Mouse (Mus musculus): ENCODE measurements around the gene Tmem109. TPM values are rescaled to one million over a fixed set of nuclear protein-coding genes. Genes with fewer than 3 reads are reported as not detected.
A peak's percentile ranks its signal among the peaks of the same experiment; 100 is the strongest.

Tmem109 gene
- polyA plus RNA-seq, 1 experiment from 2014 or later: 37.0 TPM

DNA sequence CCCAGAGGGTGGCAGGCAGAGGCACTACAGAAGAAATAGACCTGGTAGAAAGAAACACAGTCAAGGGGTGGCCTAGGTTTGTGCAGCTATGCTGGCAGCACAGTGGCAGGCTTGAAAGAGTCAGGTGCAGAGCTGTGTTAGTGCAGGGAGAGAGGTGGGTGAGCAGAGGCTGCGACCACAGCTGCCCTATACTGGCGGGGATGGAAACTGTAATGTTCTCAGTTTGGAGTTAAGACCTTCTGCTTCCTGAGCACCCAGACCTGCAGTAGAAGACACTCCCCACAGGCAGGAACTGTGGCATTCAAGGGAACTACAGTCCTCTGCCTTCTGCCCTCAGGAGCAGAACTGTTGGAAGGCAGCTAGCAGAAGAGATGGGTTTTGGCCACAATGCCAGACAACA lies 33.1 kb upstream of the Tmem109 start:
- 93% methylated on average over 2 of the region's 2 CpGs for WGBS
- no peaks in the 10 kb centered on the region for H3K9me3 ChIP-seq (ENCODE audit: control insufficient read depth, low read length)

DNA sequence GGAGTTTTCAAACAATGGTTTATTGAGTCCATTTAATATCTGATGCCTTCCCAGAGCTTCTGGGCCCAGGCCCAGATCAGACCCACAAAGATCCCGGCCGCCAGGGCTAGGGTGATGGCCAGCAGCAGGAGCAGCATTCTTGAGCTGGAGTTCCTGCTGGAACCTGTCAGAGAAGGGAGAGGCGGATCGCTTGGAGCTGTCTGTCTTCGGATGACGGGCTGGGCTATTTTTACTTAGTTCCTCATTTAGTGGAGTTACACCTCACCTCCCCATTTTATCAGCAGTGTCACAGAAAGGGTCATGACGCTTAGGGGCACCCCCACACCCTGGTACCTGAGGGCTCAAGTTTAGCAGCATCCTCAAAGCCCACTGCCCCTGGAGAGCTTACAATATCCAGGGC lies 32.5 kb upstream of the Tmem109 start:
- Histone ChIP-seq H3K9ac (no peak overlapping the region), H3K4me2 (replicated peaks) (no peak overlapping the region), H3K36me3 (replicated peaks; ENCODE audit: control insufficient read depth, insufficient read depth) (no peaks in the 10 kb centered on the region), H3K27ac (no peak overlapping the region), H3K4me3 (replicated peaks; ENCODE audit: low read length) (no peak overlapping the region), H3K27me3 (ENCODE audit: control insufficient read depth, insufficient read depth, low read length) (no peaks in the 10 kb centered on the region), H3K4me1 (replicated peaks; ENCODE audit: control insufficient read depth, insufficient read depth, low read length) (no peaks in the 10 kb centered on the region), H3K9me3 (ENCODE audit: control insufficient read depth, low read length) (no peaks in the 10 kb centered on the region)
- WGBS: 81% methylated on average over 7 of the region's 7 CpGs
- DNase-seq (ENCODE audit: low spot score): no peak
- ATAC-seq (ENCODE audit: low FRiP score): no peak

More for the DNA sequence above, 33.1 kb upstream of the Tmem109 start:
- Histone ChIP-seq H3K4me1 (replicated peaks; ENCODE audit: control insufficient read depth, insufficient read depth, low read length) (no peaks in the 10 kb centered on the region), H3K36me3 (replicated peaks; ENCODE audit: control insufficient read depth, insufficient read depth) (no peaks in the 10 kb centered on the region), H3K4me3 (replicated peaks; ENCODE audit: low read length) (no peak overlapping the region), H3K27ac (no peak overlapping the region), H3K4me2 (replicated peaks) (no peak overlapping the region), H3K9ac (no peak overlapping the region), H3K27me3 (ENCODE audit: control insufficient read depth, insufficient read depth, low read length) (no peaks in the 10 kb centered on the region)
- ATAC-seq (ENCODE audit: low FRiP score) (no peak), DNase-seq (ENCODE audit: low spot score) (no peak)

DNA sequence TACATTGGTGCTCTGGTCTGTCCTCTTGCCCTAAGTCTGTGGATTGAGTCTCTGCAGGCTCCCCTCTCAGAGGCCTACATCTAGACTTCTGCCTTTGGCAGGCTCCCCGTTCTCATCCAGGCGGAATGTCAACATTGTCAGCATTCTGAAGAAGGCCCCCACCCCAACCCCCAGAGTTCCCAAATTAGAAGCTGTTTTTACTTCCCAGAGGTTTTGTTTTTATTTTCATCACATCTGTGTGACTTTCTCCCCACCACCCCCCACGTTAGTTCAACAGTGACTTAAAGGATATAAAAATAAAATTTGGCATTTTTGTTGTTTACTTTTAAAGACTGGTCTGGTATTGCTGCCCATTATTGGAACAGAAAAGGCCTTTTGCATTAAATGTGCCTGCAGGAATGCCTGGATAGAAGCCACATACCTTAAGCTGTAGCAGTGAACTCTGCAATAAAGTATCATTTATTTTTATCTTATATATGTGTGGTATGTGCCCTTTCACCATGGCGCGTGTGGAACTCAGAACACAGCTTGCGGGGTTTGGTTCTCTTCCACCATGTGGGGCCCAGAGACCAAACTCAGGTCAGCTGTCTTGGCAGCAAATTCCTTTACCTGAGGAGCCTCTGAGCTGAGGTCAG lies 27.4 kb upstream of the Tmem109 start:
- Histone ChIP-seq H3K9ac (no peak overlapping the region), H3K27me3 (ENCODE audit: control insufficient read depth, insufficient read depth, low read length) (no peaks in the 10 kb centered on the region), H3K9me3 (ENCODE audit: control insufficient read depth, low read length) (no peaks in the 10 kb centered on the region), H3K4me2 (replicated peaks) (no peak overlapping the region), H3K4me1 (replicated peaks; ENCODE audit: control insufficient read depth, insufficient read depth, low read length) (no peaks in the 10 kb centered on the region), H3K27ac (no peak overlapping the region), H3K4me3 (replicated peaks; ENCODE audit: low read length) (no peak overlapping the region), H3K36me3 (replicated peaks; ENCODE audit: control insufficient read depth, insufficient read depth) (peaks cover 38% of the 10 kb centered on the region)
- ATAC-seq (ENCODE audit: low FRiP score): no peak
- 86% methylated on average over 6 of the region's 6 CpGs for WGBS
- DNase-seq (ENCODE audit: low spot score): no peak

DNA sequence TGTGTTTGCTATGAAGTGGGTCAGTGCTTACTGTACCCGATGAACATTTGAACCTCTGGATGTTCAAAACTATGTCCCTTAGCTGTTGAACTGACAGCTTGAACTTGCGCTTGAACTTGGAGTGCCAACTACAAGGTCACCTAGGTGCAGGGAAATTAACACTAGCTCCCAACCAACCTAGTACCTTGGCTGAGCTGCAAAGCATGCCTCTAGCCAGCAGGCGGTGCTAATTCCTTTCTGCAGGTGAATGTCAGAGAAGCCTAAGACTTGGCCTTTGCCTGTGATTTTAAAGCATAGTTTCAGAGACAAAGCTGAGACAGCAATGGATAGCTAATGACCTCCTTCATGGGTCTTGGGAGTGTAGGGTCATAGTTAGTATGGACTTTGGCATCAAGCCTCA lies 26.1 kb upstream of the Tmem109 start:
- H3K27me3 ChIP-seq (ENCODE audit: control insufficient read depth, insufficient read depth, low read length): no peaks in the 10 kb centered on the region
- no peaks in the 10 kb centered on the region for H3K9me3 ChIP-seq (ENCODE audit: control insufficient read depth, low read length)
- no peaks in the 10 kb centered on the region for H3K4me1 ChIP-seq (replicated peaks; ENCODE audit: control insufficient read depth, insufficient read depth, low read length)
- peak; percentile 57 for DNase-seq (ENCODE audit: low spot score)
- H3K4me2 ChIP-seq (replicated peaks): no peak overlapping the region
- ATAC-seq (ENCODE audit: low FRiP score): 0 out of 2 replicates have a peak, but pooled peaks have one; percentile 12
- no peak overlapping the region for H3K9ac ChIP-seq
- 64% methylated on average over 3 of the region's 3 CpGs for WGBS
- no peak overlapping the region for H3K4me3 ChIP-seq (replicated peaks; ENCODE audit: low read length)
- H3K36me3 ChIP-seq (replicated peaks; ENCODE audit: control insufficient read depth, insufficient read depth): peaks cover 51% of the 10 kb centered on the region
- H3K27ac ChIP-seq: no peak overlapping the region

DNA sequence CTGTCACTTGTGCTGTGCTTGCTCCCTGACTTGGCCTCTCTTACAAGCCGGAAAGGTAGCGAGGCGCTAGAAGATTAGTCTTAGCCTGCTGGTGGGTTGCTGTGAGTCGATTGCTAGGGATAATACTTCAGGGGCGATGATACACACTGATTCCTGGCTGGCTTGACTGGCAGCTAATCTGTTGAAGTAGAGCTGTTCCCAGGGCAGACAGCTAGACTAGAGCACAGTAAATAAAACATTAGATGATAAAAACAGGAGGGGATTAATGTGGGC lies 23.9 kb upstream of the Tmem109 start:
- no peak for DNase-seq (ENCODE audit: low spot score)
- H3K4me1 ChIP-seq (replicated peaks; ENCODE audit: control insufficient read depth, insufficient read depth, low read length): no peaks in the 10 kb centered on the region
- no peaks in the 10 kb centered on the region for H3K9me3 ChIP-seq (ENCODE audit: control insufficient read depth, low read length)
- H3K4me3 ChIP-seq (replicated peaks; ENCODE audit: low read length): no peak overlapping the region
- H3K4me2 ChIP-seq (replicated peaks): no peak overlapping the region
- no peak for ATAC-seq (ENCODE audit: low FRiP score)
- H3K27me3 ChIP-seq (ENCODE audit: control insufficient read depth, insufficient read depth, low read length): no peaks in the 10 kb centered on the region
- peaks cover 73% of the 10 kb centered on the region for H3K36me3 ChIP-seq (replicated peaks; ENCODE audit: control insufficient read depth, insufficient read depth)
- H3K27ac ChIP-seq: no peak overlapping the region
- H3K9ac ChIP-seq: no peak overlapping the region
- WGBS: 89% methylated on average over 5 of the region's 5 CpGs

DNA sequence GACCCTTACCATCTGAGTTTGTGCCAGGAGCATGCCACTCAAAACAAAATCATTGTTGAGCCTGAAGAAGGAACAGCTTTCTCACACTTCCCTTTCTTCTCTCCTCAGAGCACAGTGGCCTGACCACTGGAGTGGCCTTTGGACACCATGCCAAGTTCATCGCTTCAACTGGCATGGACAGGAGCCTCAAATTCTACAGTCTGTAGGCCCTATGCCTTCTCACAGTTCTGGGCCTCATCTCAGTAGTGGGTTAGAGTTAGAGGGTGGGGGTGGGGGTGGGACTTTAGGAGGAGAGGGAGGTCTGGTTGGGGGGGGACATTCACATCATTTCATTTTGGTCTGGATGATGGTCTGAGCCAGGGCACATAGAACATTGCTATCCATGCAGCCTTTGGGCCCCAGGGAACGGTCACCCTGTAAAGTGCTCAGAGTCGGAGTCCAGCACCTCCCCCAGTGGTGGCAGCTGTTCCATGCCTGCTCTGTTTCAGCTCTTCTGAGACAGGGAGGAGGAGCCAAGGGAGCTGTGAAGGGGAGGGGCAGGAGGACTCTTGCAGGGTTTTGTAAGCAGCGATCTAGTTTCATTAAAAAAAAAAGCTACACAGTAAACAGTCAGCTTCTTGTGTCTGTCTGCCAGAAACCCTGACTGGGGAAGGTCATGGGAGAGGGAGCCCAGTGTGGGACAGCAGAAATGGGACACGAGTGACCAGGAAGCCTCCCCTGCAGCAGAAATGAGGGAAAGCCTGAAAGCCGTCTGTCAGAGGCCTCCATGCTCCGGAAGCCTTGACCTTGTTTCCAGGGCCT lies 23.3 kb upstream of the Tmem109 start:
- ATAC-seq (ENCODE audit: low FRiP score): no peak
- no peak for DNase-seq (ENCODE audit: low spot score)

DNA sequence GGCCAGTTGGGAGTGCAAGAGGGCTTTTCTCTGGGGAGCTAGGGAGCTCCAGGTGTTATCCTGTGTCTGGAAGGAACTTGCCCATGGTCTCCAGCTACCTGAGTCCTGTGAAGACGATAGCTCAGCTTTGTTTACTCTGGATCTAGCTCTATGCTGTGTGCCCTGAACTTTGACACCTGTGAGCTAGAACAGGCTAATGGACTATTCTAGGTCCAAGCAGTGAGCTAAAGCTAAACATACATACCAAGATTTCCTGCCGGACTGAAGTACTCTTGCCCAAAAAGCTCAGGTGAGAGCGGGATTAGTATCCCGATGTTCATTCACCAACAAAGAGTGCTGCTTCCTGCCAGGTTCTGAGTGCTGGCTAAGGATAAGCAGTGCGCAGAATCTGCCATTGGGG lies 22.7 kb upstream of the Tmem109 start:
- Histone ChIP-seq H3K9me3 (ENCODE audit: control insufficient read depth, low read length) (no peaks in the 10 kb centered on the region), H3K27ac (no peak overlapping the region), H3K4me2 (replicated peaks) (no peak overlapping the region), H3K9ac (no peak overlapping the region), H3K4me1 (replicated peaks; ENCODE audit: control insufficient read depth, insufficient read depth, low read length) (no peaks in the 10 kb centered on the region), H3K4me3 (replicated peaks; ENCODE audit: low read length) (no peak overlapping the region), H3K36me3 (replicated peaks; ENCODE audit: control insufficient read depth, insufficient read depth) (peaks cover 85% of the 10 kb centered on the region), H3K27me3 (ENCODE audit: control insufficient read depth, insufficient read depth, low read length) (no peaks in the 10 kb centered on the region)
- WGBS: 93% methylated on average over 5 of the region's 5 CpGs
- no peak for ATAC-seq (ENCODE audit: low FRiP score)
- no peak for DNase-seq (ENCODE audit: low spot score)

More for the DNA sequence above, 23.3 kb upstream of the Tmem109 start:
- Histone ChIP-seq H3K4me1 (replicated peaks; ENCODE audit: control insufficient read depth, insufficient read depth, low read length) (no peaks in the 10 kb centered on the region), H3K4me2 (replicated peaks) (no peak overlapping the region), H3K9me3 (ENCODE audit: control insufficient read depth, low read length) (no peaks in the 10 kb centered on the region), H3K27ac (no peak overlapping the region), H3K36me3 (replicated peaks; ENCODE audit: control insufficient read depth, insufficient read depth) (peaks cover 79% of the 10 kb centered on the region), H3K9ac (no peak overlapping the region), H3K4me3 (replicated peaks; ENCODE audit: low read length) (no peak overlapping the region), H3K27me3 (ENCODE audit: control insufficient read depth, insufficient read depth, low read length) (no peaks in the 10 kb centered on the region)
- 68% methylated on average over 7 of the region's 7 CpGs for WGBS

DNA sequence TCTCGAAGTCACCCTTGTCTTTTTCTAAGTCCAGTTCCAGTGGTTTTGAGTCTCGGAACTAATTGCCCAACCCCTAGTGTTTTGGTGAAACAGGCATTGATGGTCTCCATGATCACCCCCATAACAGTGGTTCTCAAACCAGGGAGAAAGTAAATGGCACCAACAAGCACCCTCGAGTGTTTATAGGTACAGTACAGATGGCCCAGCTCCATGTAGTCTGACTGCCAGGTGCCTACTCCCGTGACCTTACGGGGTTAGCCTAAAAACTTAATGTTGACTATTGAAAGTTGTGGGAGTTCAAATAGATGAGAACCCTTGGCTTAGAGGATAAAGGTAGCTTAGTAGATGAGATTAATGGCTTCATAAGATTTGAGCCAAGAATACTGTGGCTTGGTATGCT lies 19.2 kb upstream of the Tmem109 start:
- Histone ChIP-seq H3K4me2 (replicated peaks) (no peak overlapping the region), H3K4me3 (replicated peaks; ENCODE audit: low read length) (no peak overlapping the region), H3K9me3 (ENCODE audit: control insufficient read depth, low read length) (no peaks in the 10 kb centered on the region), H3K27me3 (ENCODE audit: control insufficient read depth, insufficient read depth, low read length) (no peaks in the 10 kb centered on the region), H3K36me3 (replicated peaks; ENCODE audit: control insufficient read depth, insufficient read depth) (peaks cover 84% of the 10 kb centered on the region), H3K27ac (no peak overlapping the region), H3K4me1 (replicated peaks; ENCODE audit: control insufficient read depth, insufficient read depth, low read length) (peaks cover 10% of the 10 kb centered on the region), H3K9ac (no peak overlapping the region)
- WGBS: 98% methylated on average over 5 of the region's 5 CpGs
- DNase-seq (ENCODE audit: low spot score) (no peak), ATAC-seq (ENCODE audit: low FRiP score) (no peak)

DNA sequence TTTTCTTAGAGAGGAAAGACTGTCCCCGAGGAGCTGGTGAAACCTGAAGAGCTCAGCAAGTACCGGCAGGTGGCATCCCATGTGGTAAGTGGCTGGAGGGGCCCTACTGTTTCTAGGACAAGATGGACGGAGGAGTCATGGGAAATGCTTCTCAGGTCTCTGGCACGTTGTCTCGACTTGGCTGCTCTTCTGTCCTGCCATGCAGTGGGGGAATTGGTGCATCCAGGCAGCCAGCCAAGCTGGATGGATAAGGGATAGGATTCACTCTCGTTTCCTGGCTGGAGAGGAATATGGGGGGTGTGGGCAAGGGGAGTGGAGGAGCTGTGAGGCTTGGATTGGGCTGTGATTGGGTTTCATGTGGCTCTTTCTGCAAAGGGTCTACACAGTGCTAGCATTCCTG lies 18.5 kb upstream of the Tmem109 start:
- no peak overlapping the region for H3K4me3 ChIP-seq (replicated peaks; ENCODE audit: low read length)
- no peak overlapping the region for H3K9ac ChIP-seq
- no peaks in the 10 kb centered on the region for H3K9me3 ChIP-seq (ENCODE audit: control insufficient read depth, low read length)
- ATAC-seq (ENCODE audit: low FRiP score) (no peak), DNase-seq (ENCODE audit: low spot score) (no peak)
- H3K27ac ChIP-seq: no peak overlapping the region
- peaks cover 13% of the 10 kb centered on the region for H3K4me1 ChIP-seq (replicated peaks; ENCODE audit: control insufficient read depth, insufficient read depth, low read length)
- H3K4me2 ChIP-seq (replicated peaks): no peak overlapping the region
- WGBS: 82% methylated on average over 6 of the region's 6 CpGs
- H3K36me3 ChIP-seq (replicated peaks; ENCODE audit: control insufficient read depth, insufficient read depth): peaks cover 77% of the 10 kb centered on the region
- H3K27me3 ChIP-seq (ENCODE audit: control insufficient read depth, insufficient read depth, low read length): no peaks in the 10 kb centered on the region
